Mouse (Mus musculus) forebrain, embryonic 15.5 days (tissue): ENCODE measurements around the gene Nfatc3. TPM values are rescaled to one million over a fixed set of nuclear protein-coding genes. Genes with fewer than 3 reads are reported as not detected.

ENCODE experiments used
- ATAC-seq: fragments of 200-750 bp; cut with Nextera tagmentation; replicated peaks from 2 replicates; pipeline ENCODE4 v1.8.0; 2017; ENCODE audit warnings: mild to moderate bottlenecking, moderate TSS enrichment, moderate library complexity
- H3K27ac ChIP-seq: fragments of 300-500 bp; sonication (generic); replicated peaks from 2 replicates; pipeline ENCODE4 v1.5.1; 2015; ENCODE audit warnings: mild to moderate bottlenecking, inconsistent platforms
- H3K27me3 ChIP-seq: fragments of 300-500 bp; sonication (generic); 2 replicates; pipeline ENCODE4 v1.6.1; 2015; ENCODE audit warnings: inconsistent platforms
- H3K36me3 ChIP-seq: fragments of 300-500 bp; sonication (generic); 2 replicates; pipeline ENCODE4 v1.6.1; 2015; ENCODE audit warnings: mild to moderate bottlenecking, inconsistent platforms
- H3K4me1 ChIP-seq: fragments of 300-500 bp; sonication (generic); 2 replicates; pipeline ENCODE4 v1.6.1; 2015; ENCODE audit warnings: inconsistent platforms
- H3K4me2 ChIP-seq: fragments of 300-500 bp; sonication (generic); replicated peaks from 2 replicates; pipeline ENCODE4 v1.6.1; 2015; ENCODE audit warnings: mild to moderate bottlenecking, inconsistent platforms
- H3K4me3 ChIP-seq: fragments of 300-500 bp; sonication (generic); 2 replicates; pipeline ENCODE4 v1.5.1; 2015; ENCODE audit warnings: mild to moderate bottlenecking, inconsistent platforms
- H3K9ac ChIP-seq: fragments of 300-500 bp; sonication (generic); replicated peaks from 2 replicates; pipeline ENCODE4 v1.6.1; 2015; ENCODE audit warnings: mild to moderate bottlenecking, inconsistent platforms
- H3K9me3 ChIP-seq: fragments of 300-500 bp; sonication (generic); 2 replicates; pipeline ENCODE4 v1.6.1; 2016; ENCODE audit warnings: inconsistent platforms
- WGBS: fragments of 180-500 bp; shearing (Covaris S2); methylation state at CpG from one replicate; pipeline ENCODE4 v1.1.7; 2015; ENCODE audit warnings: mixed read lengths; 5-methylcytosine and 5-hydroxymethylcytosine counted together
- polyA plus RNA-seq: library from polyadenylated mRNA; unstranded; fragments of >200 nt; fragmentation: Nextera tagmentation; extraction: Ambion mirVana; gene quantifications from 2 replicates; pipeline ENCODE4 v1.2.1, GENCODE M21; 2015

Gene Nfatc3
- polyA plus RNA-seq, 1 experiment from 2014 or later: 4.1 TPM

DNA sequence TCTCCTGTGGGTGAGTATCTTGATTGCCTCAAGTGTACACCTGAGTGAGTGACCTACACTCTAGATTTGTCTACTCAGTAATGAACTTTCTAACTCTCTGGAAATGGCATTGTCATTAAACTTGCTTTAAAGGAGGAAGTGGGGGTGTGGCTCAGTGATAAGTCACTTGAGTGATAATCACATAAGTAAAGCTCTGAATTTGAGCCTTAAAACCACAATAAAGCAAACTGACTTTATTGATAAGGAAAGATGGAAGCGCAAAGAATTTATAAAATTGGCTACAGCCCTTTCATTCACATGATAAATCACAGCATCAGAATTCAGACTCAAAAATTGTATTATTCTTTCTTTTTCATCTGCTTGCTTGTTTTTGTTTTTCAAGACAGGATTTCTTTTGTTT, 98.8 kb downstream of the Nfatc3 start:
- H3K27ac ChIP-seq: no peak overlapping the region
- no peaks in the 10 kb centered on the region for H3K4me1 ChIP-seq
- H3K9ac ChIP-seq: no peak overlapping the region
- H3K4me2 ChIP-seq: no peak overlapping the region
- H3K27me3 ChIP-seq: no peaks in the 10 kb centered on the region
- no peak overlapping the region for H3K4me3 ChIP-seq
- H3K9me3 ChIP-seq: no peaks in the 10 kb centered on the region
- no peak for ATAC-seq
- H3K36me3 ChIP-seq: peaks cover 44% of the 10 kb centered on the region
- 100% methylated on average over 1 of the region's 1 CpGs for WGBS

DNA sequence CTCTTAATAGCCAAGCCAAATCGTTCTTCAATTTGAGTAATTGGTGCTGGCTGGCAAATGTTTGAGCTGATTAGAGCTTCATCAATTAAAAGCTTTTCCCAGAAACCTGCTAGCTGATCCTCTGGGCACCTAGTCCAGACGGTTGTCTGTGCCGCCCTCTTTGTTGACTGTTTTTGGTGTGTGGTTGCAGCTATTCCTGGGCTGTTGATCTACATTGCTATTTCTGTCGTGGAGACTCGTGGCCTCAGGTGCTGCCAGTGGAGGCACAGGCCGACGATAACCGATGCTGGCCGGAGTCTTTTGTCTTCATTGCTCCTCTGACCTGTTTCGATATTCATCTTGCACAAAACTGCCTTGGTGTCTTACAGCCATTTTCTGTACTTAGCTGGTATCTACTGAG, 99.7 kb downstream of the Nfatc3 start:
- Histone ChIP-seq H3K4me1 (no peaks in the 10 kb centered on the region), H3K36me3 (peaks cover 54% of the 10 kb centered on the region)
- no peak for ATAC-seq

DNA sequence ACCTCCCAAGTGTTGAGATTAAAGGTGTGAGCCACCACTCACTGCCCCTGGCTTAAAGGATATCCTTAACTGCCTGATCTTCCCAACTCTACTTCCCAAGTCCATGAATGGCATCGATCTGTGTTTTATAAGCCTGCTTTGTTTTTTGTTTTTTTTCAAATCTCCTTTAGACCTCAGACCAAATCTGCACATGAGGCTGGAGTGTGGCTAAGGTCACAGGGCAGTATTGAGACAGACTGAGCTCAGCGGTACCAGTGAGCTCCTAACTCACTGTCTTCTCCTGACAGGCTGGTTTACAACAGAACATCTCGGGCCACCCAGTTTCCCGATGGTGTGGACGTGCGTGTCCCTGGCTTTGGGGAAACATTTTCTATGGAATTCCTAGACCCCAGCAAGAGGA, 101.2 kb downstream of the Nfatc3 start:
- peaks cover 60% of the 10 kb centered on the region for H3K36me3 ChIP-seq
- no peak overlapping the region for H3K27ac ChIP-seq
- H3K4me2 ChIP-seq: no peak overlapping the region
- H3K9me3 ChIP-seq: no peaks in the 10 kb centered on the region
- H3K9ac ChIP-seq: no peak overlapping the region
- ATAC-seq: no peak
- 92% methylated on average over 6 of the region's 6 CpGs for WGBS
- H3K27me3 ChIP-seq: no peaks in the 10 kb centered on the region
- no peak overlapping the region for H3K4me3 ChIP-seq
- no peaks in the 10 kb centered on the region for H3K4me1 ChIP-seq

More for the DNA sequence above, 99.7 kb downstream of the Nfatc3 start:
- H3K9me3 ChIP-seq: no peaks in the 10 kb centered on the region
- H3K9ac ChIP-seq: no peak overlapping the region
- H3K4me2 ChIP-seq: no peak overlapping the region
- no peak overlapping the region for H3K4me3 ChIP-seq
- no peaks in the 10 kb centered on the region for H3K27me3 ChIP-seq
- WGBS: 89% methylated on average over 10 of the region's 10 CpGs
- no peak overlapping the region for H3K27ac ChIP-seq

DNA sequence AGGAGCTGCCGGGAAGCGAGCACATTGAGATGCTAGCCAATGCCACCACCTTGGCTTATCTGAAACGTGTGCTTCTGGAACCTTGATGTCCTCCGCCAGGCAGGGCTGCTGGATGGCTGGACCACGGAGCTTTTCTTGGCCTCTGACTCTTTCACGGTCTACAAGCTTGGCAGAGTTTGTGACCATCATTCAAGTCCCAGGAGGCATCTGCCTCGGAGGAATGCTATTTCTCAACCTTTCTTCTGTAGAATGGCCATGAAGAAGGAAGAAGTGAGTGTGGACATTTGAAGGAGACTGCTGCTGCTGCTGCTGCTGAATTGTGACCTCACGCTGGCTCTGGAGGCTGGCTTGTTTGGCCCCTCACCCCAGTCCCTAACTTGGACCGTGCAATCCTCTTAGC, 104.6 kb downstream of the Nfatc3 start:
- Histone ChIP-seq H3K9me3 (no peaks in the 10 kb centered on the region), H3K4me1 (peaks cover 7% of the 10 kb centered on the region), H3K27ac (no peak overlapping the region), H3K4me2 (no peak overlapping the region), H3K9ac (no peak overlapping the region), H3K36me3 (peaks cover 43% of the 10 kb centered on the region), H3K4me3 (no peak overlapping the region), H3K27me3 (no peaks in the 10 kb centered on the region)
- ATAC-seq: no peak
- WGBS: 90% methylated on average over 9 of the region's 9 CpGs

DNA sequence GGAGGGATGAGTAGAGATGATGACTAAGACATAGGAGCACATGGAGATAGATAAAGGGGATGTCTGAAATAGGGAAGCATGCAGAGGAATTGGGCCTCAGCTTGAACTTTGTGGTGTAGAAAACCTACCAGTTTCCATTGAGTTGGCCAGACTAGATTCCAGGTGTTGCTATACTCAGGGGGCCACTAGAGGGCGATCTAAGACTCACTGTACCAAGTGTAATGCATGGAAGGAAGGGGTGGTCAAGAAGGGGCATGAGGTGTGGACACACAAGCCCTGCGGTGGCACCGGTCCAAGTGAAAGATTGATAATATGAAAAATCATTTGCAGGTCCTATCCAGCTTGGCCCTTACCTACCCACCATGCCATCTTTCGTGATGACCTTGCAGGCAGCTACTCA, 106.8 kb downstream of the Nfatc3 start:
- H3K27me3 ChIP-seq: no peaks in the 10 kb centered on the region
- WGBS: 50% methylated on average over 4 of the region's 4 CpGs
- H3K9me3 ChIP-seq: no peaks in the 10 kb centered on the region
- H3K4me3 ChIP-seq: no peak overlapping the region
- peaks cover 37% of the 10 kb centered on the region for H3K36me3 ChIP-seq
- H3K4me2 ChIP-seq: no peak overlapping the region
- peaks cover 17% of the 10 kb centered on the region for H3K4me1 ChIP-seq
- H3K9ac ChIP-seq: no peak overlapping the region
- ATAC-seq: no peak
- no peak overlapping the region for H3K27ac ChIP-seq

DNA sequence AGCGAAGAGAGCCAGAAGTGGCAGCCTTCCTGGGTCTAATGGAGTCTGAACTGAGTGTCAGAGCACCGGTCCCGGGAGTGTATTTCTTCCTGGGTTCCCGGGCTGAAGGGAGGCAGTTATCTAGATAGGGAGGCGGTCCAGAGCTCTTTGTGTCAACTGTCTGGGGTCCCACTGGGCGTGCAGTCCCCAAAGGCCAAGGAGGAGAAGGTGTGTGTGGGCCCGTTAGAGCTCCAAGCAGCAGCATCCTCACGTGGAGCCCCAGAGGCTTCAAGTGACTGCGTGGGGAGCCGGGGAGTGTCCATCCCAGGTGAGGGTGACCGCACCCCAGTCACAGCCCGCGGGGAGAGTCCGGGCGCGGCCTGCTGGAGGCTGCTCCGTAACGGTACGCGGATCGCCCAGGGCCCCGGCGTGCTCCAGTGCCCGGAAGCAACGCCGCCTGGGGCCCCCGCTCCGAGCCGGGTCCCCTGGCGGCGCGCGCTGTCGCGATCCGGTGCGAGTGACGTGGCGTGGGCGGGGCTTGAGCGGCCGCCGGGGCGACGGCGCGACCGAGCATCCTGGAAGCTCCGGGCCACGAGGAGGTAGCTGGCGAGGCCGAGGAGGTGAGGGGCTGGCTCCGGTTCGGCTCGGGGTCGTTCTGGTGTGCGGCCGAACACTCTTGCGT, 109.8 kb downstream of the Nfatc3 start, which contains the start of gene Slc7a6:
Slc7a6 (plus strand) TSS at position 502 of the 661 bp plus-strand sequence.
- Histone ChIP-seq H3K27ac (peak within 1 kb of the TSS; percentile 95), H3K9ac (peak within 1 kb of the TSS; percentile 94), H3K9me3 (no peaks in the 10 kb centered on the region), H3K36me3 (peaks cover 13% of the 10 kb centered on the region), H3K4me3 (peak within 1 kb of the TSS; percentile 97), H3K4me1 (peaks cover 18% of the 10 kb centered on the region), H3K27me3 (no peaks in the 10 kb centered on the region), H3K4me2 (peak within 1 kb of the TSS; percentile 95)
- peak; percentile 91 for ATAC-seq
- WGBS: 0% methylated on average over 59 of the region's 59 CpGs

DNA sequence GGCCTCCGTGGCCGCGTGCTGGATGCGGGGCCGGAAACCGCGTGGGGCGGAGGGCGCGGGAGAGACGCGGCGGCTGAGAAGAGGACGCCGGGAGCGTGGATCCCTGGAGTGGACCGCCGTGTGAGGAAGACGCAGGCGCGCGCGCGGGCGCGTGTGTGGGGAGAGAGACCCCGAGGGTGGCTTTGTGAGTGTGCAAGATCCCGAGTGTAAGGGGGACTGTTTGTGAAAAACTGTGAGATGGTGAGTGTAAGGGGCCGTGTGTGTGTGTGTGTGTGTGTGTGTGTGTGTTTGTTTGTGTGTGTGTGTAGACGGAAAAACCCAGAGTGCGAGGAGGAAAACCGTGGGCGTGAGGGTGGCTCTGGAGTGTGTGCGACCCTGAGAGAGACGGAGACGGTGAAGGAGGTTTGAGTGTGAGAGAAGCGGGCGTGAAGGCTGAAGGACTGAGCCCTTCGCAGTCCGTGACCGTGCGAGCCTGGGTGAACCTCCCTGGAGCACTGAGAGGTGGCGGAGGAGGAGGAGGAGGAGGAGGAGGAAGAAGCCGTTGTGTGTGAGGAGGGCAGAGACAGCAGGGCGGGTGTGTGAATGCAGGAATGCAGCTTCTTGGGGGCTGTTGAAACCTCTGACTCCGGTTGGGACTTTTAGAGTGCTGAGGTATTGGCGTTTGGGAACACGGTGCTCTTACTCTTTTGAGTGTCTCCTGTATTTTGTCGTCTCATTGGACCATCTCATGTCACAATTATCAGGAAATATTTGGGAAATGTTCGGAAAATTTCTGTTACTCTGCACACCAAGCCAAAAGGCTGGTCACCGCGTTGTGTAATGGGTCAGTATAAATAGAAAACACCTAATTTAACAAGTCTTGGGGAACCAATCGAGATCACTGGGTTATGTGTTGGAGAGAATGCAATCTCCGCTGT, 110.6 kb downstream of the Nfatc3 start:
- 2% methylated on average over 54 of the region's 54 CpGs for WGBS
- H3K4me1 ChIP-seq: peaks cover 18% of the 10 kb centered on the region
- peak overlapping the region; percentile 95 for H3K4me2 ChIP-seq
- H3K27me3 ChIP-seq: no peaks in the 10 kb centered on the region
- no peaks in the 10 kb centered on the region for H3K9me3 ChIP-seq
- peak overlapping the region; percentile 97 for H3K4me3 ChIP-seq
- 0 out of 2 replicates have a peak, but pooled peaks cover 5% of the 10 kb centered on the region for H3K36me3 ChIP-seq
- peak overlapping the region; percentile 95 for H3K27ac ChIP-seq
- ATAC-seq: peak; percentile 81
- H3K9ac ChIP-seq: peak overlapping the region; percentile 94

DNA sequence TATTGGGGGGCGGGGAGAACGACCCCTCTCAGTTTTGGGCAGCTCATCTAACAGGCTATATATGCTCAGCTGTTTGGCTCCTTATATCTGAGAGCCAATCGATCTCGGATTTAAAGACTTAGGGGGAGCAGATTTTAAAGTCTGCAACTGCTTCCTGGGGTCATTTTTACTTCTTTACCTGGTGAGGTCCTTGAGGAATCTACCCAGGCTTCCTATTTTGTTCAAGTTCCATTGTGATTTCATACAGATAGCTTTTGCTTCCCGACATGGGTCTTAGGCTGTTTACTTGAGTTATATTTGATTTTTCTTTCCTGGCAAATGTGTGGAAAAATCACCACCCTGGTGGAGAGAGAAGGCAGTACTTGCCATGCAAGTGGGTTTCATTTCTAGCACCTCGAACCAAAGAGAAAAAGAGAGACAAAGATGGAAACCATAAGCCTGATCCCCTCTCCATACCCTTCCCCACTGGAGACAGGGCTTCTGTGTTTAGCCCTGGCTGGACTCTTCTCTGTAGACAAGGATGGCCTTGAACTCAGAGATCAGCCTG, 111.4 kb downstream of the Nfatc3 start:
- H3K36me3 ChIP-seq: 0 out of 2 replicates have a peak, but pooled peaks cover 2% of the 10 kb centered on the region
- peak overlapping the region; percentile 95 for H3K4me2 ChIP-seq
- WGBS: 31% methylated on average over 6 of the region's 6 CpGs
- ATAC-seq: no peak
- H3K9ac ChIP-seq: peak overlapping the region; percentile 94
- no peaks in the 10 kb centered on the region for H3K9me3 ChIP-seq
- no peaks in the 10 kb centered on the region for H3K27me3 ChIP-seq
- H3K4me1 ChIP-seq: peaks cover 18% of the 10 kb centered on the region
- H3K4me3 ChIP-seq: peak overlapping the region; percentile 97
- peak overlapping the region; percentile 95; the same call in 1 of the 2 replicates for H3K27ac ChIP-seq

DNA sequence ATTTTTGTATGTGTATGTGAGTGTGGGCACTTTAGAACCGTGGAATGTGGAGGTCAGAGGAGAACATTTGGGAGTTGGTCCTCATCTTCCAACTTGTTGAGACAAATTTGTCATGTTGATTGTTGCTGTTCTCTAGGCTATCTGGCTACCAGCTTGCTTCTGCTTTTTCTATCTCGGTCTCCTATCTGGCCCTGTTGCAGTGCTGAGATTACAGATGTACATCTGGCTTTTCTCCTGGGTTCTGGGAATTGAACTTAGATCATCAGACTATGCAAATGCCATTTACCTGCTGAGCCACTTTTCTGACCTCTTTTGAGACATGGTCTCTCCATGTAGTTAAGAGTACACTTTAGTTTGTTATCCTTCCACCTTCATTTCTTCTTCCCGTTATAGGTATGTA, 114.9 kb downstream of the Nfatc3 start:
- ATAC-seq: no peak
- H3K9me3 ChIP-seq: no peaks in the 10 kb centered on the region
- no peak overlapping the region for H3K9ac ChIP-seq
- H3K36me3 ChIP-seq: no peaks in the 10 kb centered on the region
- H3K27me3 ChIP-seq: no peaks in the 10 kb centered on the region
- WGBS: 92% methylated on average over 3 of the region's 3 CpGs
- peaks cover 21% of the 10 kb centered on the region for H3K4me1 ChIP-seq
- no peak overlapping the region for H3K4me3 ChIP-seq
- no peak overlapping the region for H3K4me2 ChIP-seq
- H3K27ac ChIP-seq: no peak overlapping the region

DNA sequence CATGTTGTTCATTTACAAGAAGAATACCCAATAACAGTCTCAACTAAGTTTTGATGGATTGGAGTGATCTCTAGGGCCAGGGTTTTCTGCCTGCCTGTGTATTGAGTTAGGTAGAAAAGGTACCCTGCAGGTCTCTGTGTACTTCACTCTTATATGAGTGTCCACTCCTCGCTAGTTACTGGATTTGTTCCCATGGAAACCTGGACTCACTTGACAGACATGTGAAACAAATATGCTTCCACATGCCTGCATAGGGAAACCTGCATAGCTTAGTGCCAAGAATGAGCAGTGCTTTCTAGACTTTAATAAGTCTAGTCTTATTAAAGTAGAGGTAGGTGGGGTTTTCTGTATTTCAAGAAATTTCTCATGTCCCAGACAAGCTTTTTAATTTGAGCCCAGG, 118.3 kb downstream of the Nfatc3 start:
- ATAC-seq: no peak
- 5% methylated on average over 1 of the region's 1 CpGs for WGBS
- Histone ChIP-seq H3K4me3 (no peak overlapping the region), H3K9me3 (no peaks in the 10 kb centered on the region), H3K36me3 (no peaks in the 10 kb centered on the region; the same call in 1 of the 2 replicates), H3K9ac (no peak overlapping the region), H3K27ac (no peak overlapping the region), H3K4me2 (no peak overlapping the region), H3K4me1 (peaks cover 11% of the 10 kb centered on the region), H3K27me3 (no peaks in the 10 kb centered on the region)

DNA sequence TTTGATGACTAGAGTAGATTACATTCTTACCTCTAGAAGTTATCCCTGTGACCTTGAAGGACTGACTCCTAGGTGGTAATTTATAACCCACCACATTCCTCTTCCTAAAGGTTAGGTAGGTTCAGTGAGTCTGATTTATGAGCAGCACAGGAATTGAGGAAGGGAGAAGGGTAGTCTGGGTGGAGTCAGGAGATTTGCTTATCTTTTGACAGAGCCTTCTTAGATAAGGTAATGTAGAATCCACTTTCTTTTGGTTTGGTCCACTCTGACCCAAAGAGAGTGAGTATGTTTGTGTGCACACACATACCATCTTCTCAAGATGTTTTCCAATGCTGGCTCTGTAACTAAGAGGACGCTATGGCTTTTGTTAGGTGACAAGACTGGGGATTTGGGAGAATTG, 119.0 kb downstream of the Nfatc3 start:
- no peaks in the 10 kb centered on the region for H3K9me3 ChIP-seq
- H3K36me3 ChIP-seq: no peaks in the 10 kb centered on the region; the same call in 1 of the 2 replicates
- H3K27me3 ChIP-seq: no peaks in the 10 kb centered on the region
- H3K9ac ChIP-seq: no peak overlapping the region
- H3K27ac ChIP-seq: no peak overlapping the region
- H3K4me3 ChIP-seq: no peak overlapping the region
- H3K4me2 ChIP-seq: no peak overlapping the region
- WGBS: 88% methylated on average over 1 of the region's 1 CpGs
- no peak for ATAC-seq
- H3K4me1 ChIP-seq: peaks cover 11% of the 10 kb centered on the region

DNA sequence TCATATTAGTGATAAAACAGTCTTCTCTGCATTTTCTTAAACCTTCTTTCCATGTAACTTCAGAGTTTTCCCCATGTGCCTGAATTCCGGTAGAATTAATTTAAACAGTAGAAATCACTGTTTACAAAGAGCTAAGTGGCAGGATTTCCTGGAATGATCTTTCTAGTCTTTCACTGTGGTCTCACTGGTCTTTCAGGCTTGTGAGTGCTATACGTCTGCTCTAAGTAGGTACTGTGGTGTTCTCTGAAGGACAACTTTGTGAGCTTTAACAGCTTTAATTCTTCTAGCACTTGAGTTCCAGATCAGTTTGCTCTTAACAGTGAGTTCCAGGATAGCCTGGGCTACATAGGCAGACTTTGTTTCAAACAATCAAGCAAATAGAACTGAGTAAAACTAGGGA, 119.8 kb downstream of the Nfatc3 start:
- Histone ChIP-seq H3K27me3 (no peaks in the 10 kb centered on the region), H3K27ac (no peak overlapping the region), H3K4me1 (peaks cover 11% of the 10 kb centered on the region), H3K36me3 (no peaks in the 10 kb centered on the region; the same call in 1 of the 2 replicates), H3K9me3 (no peaks in the 10 kb centered on the region), H3K4me3 (no peak overlapping the region), H3K4me2 (no peak overlapping the region), H3K9ac (no peak overlapping the region)
- ATAC-seq: no peak
- 79% methylated on average over 2 of the region's 2 CpGs for WGBS
